9 mouse cellular contexts compared by ENCODE assay signal in the genomic region with DNA sequence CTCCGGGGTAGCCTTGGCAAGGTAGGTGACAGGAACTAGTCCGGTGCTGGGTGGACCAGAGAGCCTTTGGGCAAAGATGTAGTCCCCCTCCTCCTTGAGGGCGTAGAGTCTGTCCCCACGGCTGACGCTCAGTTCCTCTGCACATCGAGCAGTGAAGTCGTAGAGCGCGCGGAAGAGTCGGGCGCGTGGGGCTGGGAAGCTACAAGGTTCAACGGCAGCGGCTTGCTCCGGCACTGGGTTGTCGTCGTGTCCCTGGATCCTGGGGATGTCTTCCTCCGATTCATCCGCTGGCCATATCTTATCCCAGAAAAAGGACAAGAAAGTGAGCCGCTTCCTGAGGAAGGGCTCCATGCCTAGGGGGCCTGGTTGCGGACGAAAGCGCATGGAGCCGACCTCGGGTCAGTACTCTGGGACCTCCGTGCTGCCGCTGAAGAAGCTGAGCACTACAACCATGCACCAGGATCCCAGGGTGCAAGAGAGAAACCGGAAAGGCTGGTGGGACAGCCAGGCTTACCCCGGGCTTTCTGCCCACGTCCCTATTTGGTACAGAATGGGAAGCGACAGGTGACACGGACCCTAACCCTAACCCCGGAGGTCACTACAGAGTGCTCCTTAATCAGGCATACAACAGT. TPM values are rescaled to one million over a fixed set of nuclear protein-coding genes. Genes with fewer than 3 reads are reported as not detected.
DNase-seq lines count a peak whose midpoint lies in the region; ATAC-seq and TF ChIP-seq lines count a peak whose summit lies in the region.
"Had no signal": no experiment of that assay in that cellular context is flagged by ENCODE, and none has a peak within 500 bp of the region (broad histone marks: within the 10 kb centered on the region; RNA-seq: fewer than 3 reads in every experiment).

No protein-coding gene starts in this region.

- no peak for TF ChIP-seq POLR2A in lung, adult 2 months (IDR thresholded peaks at IDR 0.05; ENCODE audit: borderline replicate concordance, extremely low read depth, low read depth, low read length)

- H3K4me3 ChIP-seq in lung, adult 2 months (replicated peaks; ENCODE audit: extremely low read depth, low read depth, low read length): peak overlapping the region; percentile 84
- peak overlapping the region; percentile 29 for H3K4me3 ChIP-seq in embryonic facial prominence, embryonic 12.5 days
- peak overlapping the region; percentile 28 for H3K4me3 ChIP-seq in intestine, embryonic 14.5 days (ENCODE audit: low read depth, low read length)
- H3K4me3 ChIP-seq: myocyte had no signal

- H3K36me3 ChIP-seq in embryonic facial prominence, embryonic 12.5 days: no peaks in the 10 kb centered on the region
- H3K36me3 ChIP-seq in intestine, embryonic 14.5 days (ENCODE audit: control insufficient read depth, insufficient read depth, low read length): no peaks in the 10 kb centered on the region

- ATAC-seq in embryonic facial prominence, embryonic 12.5 days (ENCODE audit: insufficient number of reproducible peaks, insufficient read depth, low FRiP score, low TSS enrichment): no peak
- ATAC-seq in intestine, embryonic 14.5 days (replicated peaks; ENCODE audit: low FRiP score, low TSS enrichment, low read depth): peak; percentile 32; the same call in 1 of the 2 replicates
- peak; percentile 34; the same call in 1 of the 2 replicates for ATAC-seq in megakaryocyte-erythroid progenitor cell, adult 5-6 weeks (replicated peaks; ENCODE audit: low FRiP score, low TSS enrichment, poor library complexity, severe bottlenecking)

- 0 out of 2 replicates have a peak overlapping the region, but pooled peaks have one; percentile 19 for H3K9ac ChIP-seq in embryonic facial prominence, embryonic 12.5 days
- no peak overlapping the region for H3K9ac ChIP-seq in intestine, embryonic 14.5 days (ENCODE audit: low read length)

- H3K4me2 ChIP-seq in embryonic facial prominence, embryonic 12.5 days (replicated peaks): peak overlapping the region; percentile 50
- H3K4me2 ChIP-seq in intestine, embryonic 14.5 days (ENCODE audit: low read length): peak overlapping the region; percentile 61

- peak; percentile 40 for DNase-seq in lung, adult 2 months
- no peak for DNase-seq in lung, postnatal 25 days (ENCODE audit: low spot score)
- peak; percentile 58 for DNase-seq in intestine, embryonic 14.5 days (ENCODE audit: low spot score)
- no peak for DNase-seq in left cerebral cortex, adult 8-10 months (ENCODE audit: low spot score in 2 of 2)
- DNase-seq in cerebellum, postnatal 25 days: no peak
- no peak for DNase-seq in spleen, postnatal 36 days (ENCODE audit: low spot score in 2 of 2)

- TF ChIP-seq CTCF in lung, adult 2 months (IDR thresholded peaks at IDR 0.05; ENCODE audit: insufficient read depth, low read length): no peak

- peaks cover 4% of the 10 kb centered on the region for H3K4me1 ChIP-seq in lung, adult 2 months (ENCODE audit: control insufficient read depth, insufficient read depth, low read length)
- peaks cover 7% of the 10 kb centered on the region for H3K4me1 ChIP-seq in embryonic facial prominence, embryonic 12.5 days
- no peaks in the 10 kb centered on the region for H3K4me1 ChIP-seq in intestine, embryonic 14.5 days (replicated peaks; ENCODE audit: control insufficient read depth, insufficient read depth, low read length)

- H3K27me3 ChIP-seq in embryonic facial prominence, embryonic 12.5 days: peaks cover 39% of the 10 kb centered on the region
- H3K27me3 ChIP-seq in intestine, embryonic 14.5 days (replicated peaks; ENCODE audit: control insufficient read depth, insufficient read depth, low read length): peaks cover 36% of the 10 kb centered on the region

- H3K9me3 ChIP-seq in embryonic facial prominence, embryonic 12.5 days: no peaks in the 10 kb centered on the region
- H3K9me3 ChIP-seq in intestine, embryonic 14.5 days (ENCODE audit: control insufficient read depth, low read length): no peaks in the 10 kb centered on the region

- WGBS in lung, adult 2 months: 2% methylated on average over 34 of the region's 34 CpGs
- 3% methylated on average over 34 of the region's 34 CpGs for WGBS in embryonic facial prominence, embryonic 12.5 days
- 3% methylated on average over 34 of the region's 34 CpGs for WGBS in intestine, embryonic 14.5 days

- H3K27ac ChIP-seq in embryonic facial prominence, embryonic 12.5 days: no peak overlapping the region
- H3K27ac ChIP-seq in intestine, embryonic 14.5 days (ENCODE audit: low read depth): no peak overlapping the region

RNA-seq across cellular contexts. Expression of a gene that starts 0.5 kb away (rescaled TPM):
- 7.6 and 7.8 TPM in 2 replicates for polyA plus RNA-seq in lung, adult 2 months (2012; rRNA removed)
- polyA plus RNA-seq in embryonic facial prominence, embryonic 12.5 days (2016; fragmentation: Nextera tagmentation; extraction: Ambion mirVana): 0.12 TPM in 1 of 2 replicates, not detected in the other
- 0.09 TPM in 1 of 2 replicates, not detected in the other for polyA plus RNA-seq in intestine, embryonic 14.5 days (2014; fragmentation: Nextera tagmentation; extraction: Ambion mirVana)
- total RNA-seq in megakaryocyte-erythroid progenitor cell, adult 5-6 weeks (2014; fragmentation: Nextera tagmentation): not detected in 2 replicates
- not detected in 2 replicates for total RNA-seq in megakaryocyte-erythroid progenitor cell, adult 5-6 weeks (2017)
- under 1 TPM in 3 of 4 experiments, not detected in 1; 0.16 to 0.40 (median 0.33) TPM for total RNA-seq in left cerebral cortex, adult 8-10 months (2022)
- polyA plus RNA-seq: myocyte had no signal

RNA-seq across cellular contexts. Expression of a gene that starts 7.3 kb away (rescaled TPM):
- polyA plus RNA-seq in lung, adult 2 months (2012; rRNA removed): 2.3 and 2.4 TPM in 2 replicates
- polyA plus RNA-seq in embryonic facial prominence, embryonic 12.5 days (2016; fragmentation: Nextera tagmentation; extraction: Ambion mirVana): 0.14 and 0.39 TPM in 2 replicates
- polyA plus RNA-seq in intestine, embryonic 14.5 days (2014; fragmentation: Nextera tagmentation; extraction: Ambion mirVana): not detected in 2 replicates
- total RNA-seq in megakaryocyte-erythroid progenitor cell, adult 5-6 weeks (2014; fragmentation: Nextera tagmentation): not detected in 2 replicates
- not detected in 2 replicates for total RNA-seq in megakaryocyte-erythroid progenitor cell, adult 5-6 weeks (2017)
- not detected for total RNA-seq in left cerebral cortex, adult 8-10 months (2022)
- polyA plus RNA-seq: myocyte had no signal

RNA-seq across cellular contexts. Expression of a gene that starts 9.9 kb away (rescaled TPM):
- 0.29 and 1.6 TPM in 2 replicates for polyA plus RNA-seq in lung, adult 2 months (2012; rRNA removed)
- polyA plus RNA-seq in embryonic facial prominence, embryonic 12.5 days (2016; fragmentation: Nextera tagmentation; extraction: Ambion mirVana): not detected in 2 replicates
- not detected in 2 replicates for polyA plus RNA-seq in intestine, embryonic 14.5 days (2014; fragmentation: Nextera tagmentation; extraction: Ambion mirVana)
- not detected in 2 replicates for total RNA-seq in megakaryocyte-erythroid progenitor cell, adult 5-6 weeks (2014; fragmentation: Nextera tagmentation)
- total RNA-seq in megakaryocyte-erythroid progenitor cell, adult 5-6 weeks (2017): not detected in 2 replicates
- not detected for total RNA-seq in left cerebral cortex, adult 8-10 months (2022)

RNA-seq across cellular contexts. Expression of a gene that starts 25.5 kb away (rescaled TPM):
- polyA plus RNA-seq in lung, adult 2 months (2012; rRNA removed): 145 and 157 TPM in 2 replicates
- polyA plus RNA-seq in embryonic facial prominence, embryonic 12.5 days (2016; fragmentation: Nextera tagmentation; extraction: Ambion mirVana): 458 and 495 TPM in 2 replicates
- polyA plus RNA-seq in intestine, embryonic 14.5 days (2014; fragmentation: Nextera tagmentation; extraction: Ambion mirVana): 350 and 369 TPM in 2 replicates
- 73.6 and 95.2 TPM in 2 replicates for total RNA-seq in megakaryocyte-erythroid progenitor cell, adult 5-6 weeks (2014; fragmentation: Nextera tagmentation)
- total RNA-seq in megakaryocyte-erythroid progenitor cell, adult 5-6 weeks (2017): 67.4 and 68.6 TPM in 2 replicates
- total RNA-seq in left cerebral cortex, adult 8-10 months (2022): 10 to 100 TPM; 73.1 to 84.3 (median 75.9) TPM

RNA-seq across cellular contexts. Expression of a gene that starts 29.3 kb away (rescaled TPM):
- 49.7 and 54.3 TPM in 2 replicates for polyA plus RNA-seq in lung, adult 2 months (2012; rRNA removed)
- polyA plus RNA-seq in embryonic facial prominence, embryonic 12.5 days (2016; fragmentation: Nextera tagmentation; extraction: Ambion mirVana): 1.0 and 1.3 TPM in 2 replicates
- polyA plus RNA-seq in intestine, embryonic 14.5 days (2014; fragmentation: Nextera tagmentation; extraction: Ambion mirVana): 2.6 and 2.8 TPM in 2 replicates
- total RNA-seq in megakaryocyte-erythroid progenitor cell, adult 5-6 weeks (2014; fragmentation: Nextera tagmentation): 16.1 and 18.0 TPM in 2 replicates
- 4.9 and 5.4 TPM in 2 replicates for total RNA-seq in megakaryocyte-erythroid progenitor cell, adult 5-6 weeks (2017)
- 1 to 10 TPM; 2.3 to 3.5 (median 2.5) TPM for total RNA-seq in left cerebral cortex, adult 8-10 months (2022)

Comparison
In these comparisons a context has a peak if more than half of its experiments do, and no peak if none do; other contexts are left out.
1. DNase-seq: peak in lung, adult 2 months (single experiment) and intestine, embryonic 14.5 days (single experiment); none in lung, postnatal 25 days (single experiment), left cerebral cortex, adult 8-10 months (0 of 2), cerebellum, postnatal 25 days (0 of 2) and spleen, postnatal 36 days (0 of 2).
2. H3K4me3 ChIP-seq: peak in every context shown above with its lines; median percentile 84 in lung, adult 2 months; 29 in embryonic facial prominence, embryonic 12.5 days; 28 in intestine, embryonic 14.5 days.